Mouse (Mus musculus): Measurements from ENCODE around the gene Rassf3. TPM values are rescaled to one million over a fixed set of nuclear protein-coding genes. Genes with fewer than 3 reads are reported as not detected.

Gene Rassf3
- polyA plus RNA-seq, 1 experiment from 2014 or later: 13.4 TPM

DNA sequence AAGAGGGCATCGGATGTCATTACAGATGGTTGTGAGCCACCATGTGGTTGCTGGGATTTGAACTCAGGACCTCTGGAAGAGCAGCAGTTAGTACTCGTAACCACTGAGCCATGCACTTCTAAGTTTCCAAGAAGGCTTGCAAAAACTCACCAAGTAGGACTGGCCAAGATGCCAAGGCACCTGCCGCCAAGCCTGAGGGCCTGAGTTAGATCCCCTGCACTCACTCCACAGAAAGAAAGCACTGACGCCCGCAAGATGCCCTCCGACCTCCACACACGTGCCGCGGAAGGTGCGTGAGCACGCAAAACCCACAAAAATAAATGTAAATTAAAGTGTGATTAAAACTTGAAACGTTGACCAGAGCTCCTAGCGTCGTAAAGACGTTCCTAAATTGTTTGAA is 111.8 kb downstream of the Rassf3 start:
- Histone ChIP-seq H3K4me2 (replicated peaks) (peak overlapping the region; percentile 81), H3K9ac (peak overlapping the region; percentile 92), H3K27ac (peak overlapping the region; percentile 74; the same call in 1 of the 2 replicates), H3K27me3 (no peaks in the 10 kb centered on the region), H3K4me1 (peaks cover 25% of the 10 kb centered on the region), H3K9me3 (replicated peaks) (no peaks in the 10 kb centered on the region), H3K4me3 (peak overlapping the region; percentile 98), H3K36me3 (no peaks in the 10 kb centered on the region; the same call in 1 of the 2 replicates)
- WGBS: 30% methylated on average over 15 of the region's 15 CpGs
- ATAC-seq (ENCODE audit: low FRiP score): peak; percentile 43; the same call in 1 of the 2 replicates

GRCm38 (mm10) chr10:121363201-121363600 is 112.9 kb downstream of the Rassf3 start:
- no peaks in the 10 kb centered on the region; the same call in 1 of the 2 replicates for H3K36me3 ChIP-seq
- no peak overlapping the region for H3K27ac ChIP-seq
- H3K9me3 ChIP-seq (replicated peaks): no peaks in the 10 kb centered on the region
- no peak overlapping the region for H3K9ac ChIP-seq
- WGBS: 85% methylated on average over 8 of the region's 8 CpGs
- H3K4me3 ChIP-seq: no peak overlapping the region
- H3K4me1 ChIP-seq: peaks cover 25% of the 10 kb centered on the region
- H3K4me2 ChIP-seq (replicated peaks): no peak overlapping the region
- no peaks in the 10 kb centered on the region for H3K27me3 ChIP-seq
- ATAC-seq (ENCODE audit: low FRiP score): no peak

DNA sequence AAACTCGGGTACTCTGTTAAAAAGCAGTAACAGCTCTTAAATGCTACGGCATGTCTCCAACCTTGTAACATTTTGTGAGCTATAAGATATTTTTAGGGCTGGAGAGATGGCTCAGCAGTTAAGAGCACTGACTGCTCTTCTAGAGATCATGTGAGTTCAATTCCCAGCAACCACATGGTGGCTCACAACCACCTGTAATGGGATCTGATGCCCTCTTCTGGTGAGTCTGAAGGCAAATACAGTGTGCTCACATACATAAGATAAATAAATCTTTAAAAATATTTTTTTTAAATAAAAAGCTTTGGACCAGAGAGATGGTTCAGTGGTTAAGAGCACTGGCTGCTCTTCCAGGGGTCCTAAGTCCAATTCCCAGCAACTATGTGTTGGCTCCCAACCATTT is 115.8 kb downstream of the Rassf3 start:
- H3K27ac ChIP-seq: no peak overlapping the region
- H3K4me1 ChIP-seq: peaks cover 5% of the 10 kb centered on the region
- no peak overlapping the region for H3K4me3 ChIP-seq
- no peak overlapping the region for H3K4me2 ChIP-seq (replicated peaks)
- H3K9ac ChIP-seq: no peak overlapping the region
- WGBS: 84% methylated on average over 2 of the region's 2 CpGs
- no peak for ATAC-seq (ENCODE audit: low FRiP score)
- H3K27me3 ChIP-seq: no peaks in the 10 kb centered on the region
- H3K9me3 ChIP-seq (replicated peaks): no peaks in the 10 kb centered on the region
- H3K36me3 ChIP-seq: no peaks in the 10 kb centered on the region

Other genes with a start within 250 kb of the Rassf3 start
- gene Tbc1d30, start 125.1 kb downstream of the Rassf3 start, polyA plus RNA-seq (2016; fragmentation: Nextera tagmentation; extraction: Ambion mirVana): 6.7 and 7.9 TPM in 2 replicates
- gene Gns, start 111.3 kb downstream of the Rassf3 start, polyA plus RNA-seq (2016; fragmentation: Nextera tagmentation; extraction: Ambion mirVana): 50.8 and 54.1 TPM in 2 replicates
- 35.2 and 35.8 TPM in 2 replicates for gene Tbk1, start 110.4 kb upstream of the Rassf3 start, polyA plus RNA-seq (2016; fragmentation: Nextera tagmentation; extraction: Ambion mirVana)
- gene Xpot, start 150.0 kb upstream of the Rassf3 start, polyA plus RNA-seq (2016; fragmentation: Nextera tagmentation; extraction: Ambion mirVana): 50.6 and 54.4 TPM in 2 replicates
- 0.09 and 0.18 TPM in 2 replicates for gene D930020B18Rik, start 165.2 kb upstream of the Rassf3 start, polyA plus RNA-seq (2016; fragmentation: Nextera tagmentation; extraction: Ambion mirVana)

Measured in hindbrain, embryonic 12.5 days (tissue).